Comparison of ENCODE assay signal across 29 mouse cellular contexts in genomic region chr2:72982110-72982785, GRCm38 (mm10). TPM values are rescaled to one million over a fixed set of nuclear protein-coding genes. Genes with fewer than 3 reads are reported as not detected.
DNase-seq lines count a peak whose midpoint lies in the region; ATAC-seq and TF ChIP-seq lines count a peak whose summit lies in the region.
"Had no signal": no experiment of that assay in that cellular context is flagged by ENCODE, and none has a peak within 500 bp of the region (broad histone marks: within the 10 kb centered on the region; RNA-seq: fewer than 3 reads in every experiment).

No protein-coding gene starts in this region.

- no peak overlapping the region for H3K4me2 ChIP-seq in midbrain, embryonic 11.5 days
- no peak overlapping the region for H3K4me2 ChIP-seq in midbrain, postnatal 0 days (ENCODE audit: low read depth, low read length, poor library complexity, severe bottlenecking)
- H3K4me2 ChIP-seq in forebrain, embryonic 14.5 days (ENCODE audit: low read length): no peak overlapping the region

- H3K36me3 ChIP-seq in midbrain, embryonic 11.5 days (ENCODE audit: control insufficient read depth, insufficient read depth, low read length): no peaks in the 10 kb centered on the region
- H3K36me3 ChIP-seq in midbrain, postnatal 0 days (ENCODE audit: insufficient read depth, low read length): no peaks in the 10 kb centered on the region
- H3K36me3 ChIP-seq in forebrain, embryonic 14.5 days (ENCODE audit: control insufficient read depth, insufficient read depth, low read length): no peaks in the 10 kb centered on the region
- H3K36me3 ChIP-seq: embryonic facial prominence, embryonic 10.5 days; forebrain, embryonic 12.5 days; limb, embryonic 12.5 days; midbrain, embryonic 10.5 days had no signal

- H3K9ac ChIP-seq in midbrain, embryonic 11.5 days (ENCODE audit: low read length): no peak overlapping the region
- H3K9ac ChIP-seq in midbrain, postnatal 0 days (replicated peaks; ENCODE audit: low read length, poor library complexity, severe bottlenecking): no peak overlapping the region
- H3K9ac ChIP-seq in forebrain, embryonic 14.5 days (ENCODE audit: low read length): no peak overlapping the region
- H3K9ac ChIP-seq: forebrain, embryonic 12.5 days; limb, embryonic 12.5 days; lung, embryonic 15.5 days had no signal

- no peaks in the 10 kb centered on the region for H3K27me3 ChIP-seq in midbrain, embryonic 11.5 days (ENCODE audit: control insufficient read depth, insufficient read depth, low read length)
- no peaks in the 10 kb centered on the region for H3K27me3 ChIP-seq in midbrain, postnatal 0 days (ENCODE audit: insufficient read depth, low read length)
- H3K27me3 ChIP-seq in forebrain, embryonic 14.5 days (replicated peaks; ENCODE audit: control insufficient read depth, insufficient read depth, low read length): no peaks in the 10 kb centered on the region
- H3K27me3 ChIP-seq: forebrain, embryonic 12.5 days; limb, embryonic 12.5 days; lung, embryonic 15.5 days had no signal

- TF ChIP-seq POLR2A in lung, adult 2 months (IDR thresholded peaks at IDR 0.05; ENCODE audit: borderline replicate concordance, extremely low read depth, low read depth, low read length): no peak

- WGBS in midbrain, embryonic 11.5 days: 93% methylated on average over 7 of the region's 7 CpGs
- 92% methylated on average over 7 of the region's 7 CpGs for WGBS in midbrain, postnatal 0 days
- WGBS in forebrain, embryonic 14.5 days: 91% methylated on average over 7 of the region's 7 CpGs
- WGBS in lung, adult 2 months: 81% methylated on average over 7 of the region's 7 CpGs

- ATAC-seq in midbrain, embryonic 11.5 days (ENCODE audit: low FRiP score): no peak
- no peak for ATAC-seq in midbrain, postnatal 0 days (ENCODE audit: low FRiP score)
- no peak for ATAC-seq in forebrain, embryonic 14.5 days
- ATAC-seq: activated CD4-positive, CD25-positive, alpha-beta regulatory T cell, adult 4 months; inflammation-experienced regulatory T-cells, adult 6 months had no signal

- TF ChIP-seq CTCF in midbrain, postnatal 0 days (IDR thresholded peaks at IDR 0.05): no peak
- no peak for TF ChIP-seq CTCF in lung, adult 2 months (IDR thresholded peaks at IDR 0.05; ENCODE audit: insufficient read depth, low read length)

- DNase-seq in adrenal gland, postnatal 14 days: peak; percentile 16
- no peak for DNase-seq in adrenal gland, adult (ENCODE audit: inconsistent age in 2 of 2, low spot score in 1 of 2)
- peak; percentile 72 for DNase-seq in midbrain, embryonic 11.5 days (ENCODE audit: low spot score, missing footprints)
- DNase-seq in midbrain, postnatal 0 days (ENCODE audit: low spot score): no peak
- DNase-seq in induced T-regulatory cell, adult 2 months (ENCODE audit: low read depth): peak; percentile 63
- DNase-seq in forebrain, embryonic 14.5 days (ENCODE audit: low spot score): no peak
- DNase-seq in lung, adult 2 months: no peak
- DNase-seq in adrenal gland, postnatal 25 days: no peak
- DNase-seq: cerebellum, adult 2 months; gastrocnemius, postnatal 25 days; kidney, adult 2 months; kidney, postnatal 14 days; layer of hippocampus, adult 9-11 months; lung, postnatal 4 days; thymus, postnatal 14 days had no signal

- H3K4me1 ChIP-seq in midbrain, embryonic 11.5 days (ENCODE audit: control insufficient read depth, insufficient read depth, low read length): peaks cover 5% of the 10 kb centered on the region; the same call in 1 of the 2 replicates
- H3K4me1 ChIP-seq in midbrain, postnatal 0 days (ENCODE audit: insufficient read depth, low read length): no peaks in the 10 kb centered on the region
- peaks cover 4% of the 10 kb centered on the region; the same call in 1 of the 2 replicates for H3K4me1 ChIP-seq in forebrain, embryonic 14.5 days (ENCODE audit: control insufficient read depth, insufficient read depth, low read length)
- peaks cover 4% of the 10 kb centered on the region for H3K4me1 ChIP-seq in lung, adult 2 months (ENCODE audit: control insufficient read depth, insufficient read depth, low read length)

- H3K27ac ChIP-seq in midbrain, embryonic 11.5 days (ENCODE audit: low read depth, low read length): no peak overlapping the region
- H3K27ac ChIP-seq in midbrain, postnatal 0 days (ENCODE audit: low read depth, low read length): no peak overlapping the region
- no peak overlapping the region for H3K27ac ChIP-seq in forebrain, embryonic 14.5 days (ENCODE audit: low read depth, low read length)
- H3K27ac ChIP-seq: forebrain, embryonic 12.5 days; limb, embryonic 12.5 days; lung, embryonic 15.5 days had no signal

- H3K9me3 ChIP-seq in midbrain, embryonic 11.5 days (ENCODE audit: control insufficient read depth, low read length): no peaks in the 10 kb centered on the region
- no peaks in the 10 kb centered on the region for H3K9me3 ChIP-seq in midbrain, postnatal 0 days (ENCODE audit: low read length)
- H3K9me3 ChIP-seq in forebrain, embryonic 14.5 days (replicated peaks; ENCODE audit: control insufficient read depth, low read length): no peaks in the 10 kb centered on the region
- H3K9me3 ChIP-seq: embryonic facial prominence, embryonic 10.5 days; forebrain, embryonic 12.5 days; limb, embryonic 12.5 days; lung, embryonic 15.5 days; midbrain, embryonic 10.5 days had no signal

- no peak overlapping the region for H3K4me3 ChIP-seq in midbrain, embryonic 11.5 days (ENCODE audit: low read depth, low read length)
- H3K4me3 ChIP-seq in midbrain, postnatal 0 days (ENCODE audit: low read depth, low read length): no peak overlapping the region
- no peak overlapping the region for H3K4me3 ChIP-seq in forebrain, embryonic 14.5 days (ENCODE audit: low read depth, low read length)
- no peak overlapping the region for H3K4me3 ChIP-seq in lung, adult 2 months (replicated peaks; ENCODE audit: extremely low read depth, low read depth, low read length)
- H3K4me3 ChIP-seq: forebrain, embryonic 12.5 days; limb, embryonic 12.5 days; lung, embryonic 15.5 days had no signal

RNA-seq across cellular contexts. Expression of gene Sp3, which starts 2.0 kb away (rescaled TPM):
- 58.9 and 65.9 TPM in 2 replicates for total RNA-seq in adrenal gland, postnatal 14 days (2021)
- 69.1 and 69.3 TPM in 2 replicates for polyA plus RNA-seq in midbrain, embryonic 11.5 days (2014; fragmentation: Nextera tagmentation; extraction: Ambion mirVana)
- 73.3 and 80.5 TPM in 2 replicates for total RNA-seq in midbrain, postnatal 0 days (2014; rRNA removed)
- 20.1 and 23.4 TPM in 2 replicates for polyA plus RNA-seq in midbrain, postnatal 0 days (2015; fragmentation: Nextera tagmentation; extraction: Ambion mirVana)
- polyA plus RNA-seq in forebrain, embryonic 14.5 days (2014; fragmentation: Nextera tagmentation; extraction: Ambion mirVana): 61.9 and 64.6 TPM in 2 replicates
- 13.1 and 16.5 TPM in 2 replicates for polyA plus RNA-seq in lung, adult 2 months (2012; rRNA removed)
- 68.4 and 70.6 TPM in 2 replicates for total RNA-seq in adrenal gland, postnatal 25 days (2021)

RNA-seq across cellular contexts. Expression of gene Gm11084, which starts 4.3 kb away (rescaled TPM):
- not detected in 2 replicates for total RNA-seq in adrenal gland, postnatal 14 days (2021)
- not detected in 2 replicates for polyA plus RNA-seq in midbrain, embryonic 11.5 days (2014; fragmentation: Nextera tagmentation; extraction: Ambion mirVana)
- total RNA-seq in midbrain, postnatal 0 days (2014; rRNA removed): not detected in 2 replicates
- not detected in 2 replicates for polyA plus RNA-seq in midbrain, postnatal 0 days (2015; fragmentation: Nextera tagmentation; extraction: Ambion mirVana)
- not detected in 2 replicates for polyA plus RNA-seq in forebrain, embryonic 14.5 days (2014; fragmentation: Nextera tagmentation; extraction: Ambion mirVana)
- not detected in 2 replicates for polyA plus RNA-seq in lung, adult 2 months (2012; rRNA removed)
- total RNA-seq in adrenal gland, postnatal 25 days (2021): not detected in 2 replicates
- total RNA-seq: adrenal gland, postnatal 4 days; common myeloid progenitor, adult 5-6 weeks; gastrocnemius, postnatal 25 days; left cerebral cortex, adult 8-10 months; monocyte, adult 5-6 weeks had no signal
- polyA plus RNA-seq: activated CD4-positive, CD25-positive, alpha-beta regulatory T cell, adult 4 months; cerebellum, adult 2 months; embryonic facial prominence, embryonic 10.5 days; forebrain, embryonic 12.5 days; heart, embryonic 16.5 days; hindbrain, embryonic 11.5 days; inflammation-experienced regulatory T-cells, adult 6 months; kidney, adult 2 months; limb, embryonic 12.5 days; lung, embryonic 15.5 days; midbrain, embryonic 10.5 days; neural tube, embryonic 11.5 days had no signal

Comparison
In these comparisons a context has a peak if more than half of its experiments do, and no peak if none do; other contexts are left out.
1. DNase-seq: peak in adrenal gland, postnatal 14 days (single experiment), midbrain, embryonic 11.5 days (single experiment) and induced T-regulatory cell, adult 2 months (single experiment); none in adrenal gland, adult (0 of 2), midbrain, postnatal 0 days (single experiment), forebrain, embryonic 14.5 days (single experiment), lung, adult 2 months (single experiment) and adrenal gland, postnatal 25 days (single experiment).